Mouse (Mus musculus) left cerebral cortex, adult 8-10 months (tissue): ENCODE measurements around the gene Pakap. TPM values are rescaled to one million over a fixed set of nuclear protein-coding genes. Genes with fewer than 3 reads are reported as not detected.

Source experiments
- total RNA-seq, 4 experiments: library from RNA; stranded (reverse); gene quantifications; 2 replicates each; pipeline ENCODE4 v1.2.4; 2022

Pakap gene
- total RNA-seq, 4 experiments from 2014 or later = 19.2 to 22.2 (median 20.2) TPM

Other genes with a start within 250 kb of the Pakap start
- 10 to 100 TPM; 45.9 to 60.1 (median 55.0) TPM for gene Palm2, start 133.9 kb upstream of the Pakap start, total RNA-seq
- 10 to 100 TPM; 39.1 to 48.8 (median 45.3) TPM for gene Akap2, start 149.5 kb downstream of the Pakap start, total RNA-seq